Mouse (Mus musculus) fibroblast of lung, adult 2 months (primary cell): ENCODE results near the gene Shroom1.

Source experiments
- DNase-seq: peaks from one replicate; pipeline ENCODE4 v3.0.0-alpha.2; 2011; ENCODE audit warnings: low read depth

The Shroom1 gene

GRCm38 (mm10) chr11:53479783-53480301 lies 22.8 kb downstream of the Shroom1 start, which contains the start of the genes Gm9945 and Sowaha:
Gene Gm9945, plus strand, starts transcription at chr11:53480166.
Gene Sowaha, minus strand, starts transcription at chr11:53480274.
- no peak for DNase-seq

- DNase-seq, result no peak
Observed at GRCm38 (mm10) chr11:53481088-53481730, 24.2 kb downstream of the Shroom1 start.

DNA sequence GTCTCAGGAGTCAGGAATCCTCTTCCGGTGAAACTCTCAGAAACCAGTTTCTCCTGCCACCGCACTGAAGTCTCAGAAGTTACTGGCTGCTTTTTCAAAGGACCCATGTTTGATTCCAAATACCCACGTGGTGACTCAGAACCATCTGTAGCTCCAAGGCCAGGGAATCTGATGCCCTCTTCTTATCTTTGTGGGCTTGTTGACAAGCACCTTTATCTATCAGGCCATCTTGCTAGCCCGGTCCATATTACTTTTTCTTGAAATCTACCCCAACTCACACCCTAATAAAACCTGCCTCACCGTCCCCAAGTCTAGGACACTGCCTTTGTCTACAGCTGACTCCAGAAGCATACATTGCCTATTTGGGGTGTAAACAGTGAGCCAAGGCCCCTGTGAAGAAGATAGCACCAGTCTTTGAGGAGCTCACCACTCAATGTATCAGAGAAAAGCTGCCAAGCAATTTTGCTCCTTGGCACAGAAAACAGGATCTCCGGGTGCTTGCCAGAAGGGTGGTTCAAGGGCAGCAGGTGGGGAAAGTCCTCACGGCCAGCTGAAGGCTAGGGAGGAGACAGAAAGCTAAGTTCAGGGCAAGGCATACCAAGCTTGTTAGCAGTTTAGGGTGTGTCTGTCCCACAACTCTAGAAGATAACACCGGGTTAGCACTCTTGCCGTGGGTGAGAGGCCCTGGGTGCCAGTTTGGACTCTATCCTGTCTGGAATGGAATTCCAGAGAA lies 26.3 kb downstream of the Shroom1 start:
- DNase-seq, result no peak

DNA sequence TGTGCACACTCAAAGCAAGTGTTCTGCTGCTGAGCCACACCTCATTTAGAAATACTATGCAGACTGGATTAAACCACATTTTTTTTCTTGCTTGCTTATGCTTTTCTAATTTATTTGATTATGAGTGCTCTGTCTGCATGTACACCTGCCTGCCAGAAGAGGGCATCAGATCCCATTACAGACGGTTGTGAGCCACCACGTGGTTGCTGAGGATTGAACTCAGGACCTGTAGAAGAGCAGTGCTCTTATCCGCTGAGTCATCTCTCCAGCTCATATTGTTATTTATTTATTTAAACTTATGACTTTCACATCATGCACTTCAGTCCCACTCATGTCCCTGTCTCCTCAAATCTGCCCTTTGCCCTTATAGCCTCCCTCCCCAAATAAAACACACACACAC lies 28.7 kb downstream of the Shroom1 start:
- DNase-seq, result no peak

- no peak for DNase-seq
Observed at GRCm38 (mm10) chr11:53486351-53486750, 29.3 kb downstream of the Shroom1 start.

GRCm38 (mm10) chr11:53486822-53487594 lies 30.0 kb downstream of the Shroom1 start:
- DNase-seq, result no peak

DNA sequence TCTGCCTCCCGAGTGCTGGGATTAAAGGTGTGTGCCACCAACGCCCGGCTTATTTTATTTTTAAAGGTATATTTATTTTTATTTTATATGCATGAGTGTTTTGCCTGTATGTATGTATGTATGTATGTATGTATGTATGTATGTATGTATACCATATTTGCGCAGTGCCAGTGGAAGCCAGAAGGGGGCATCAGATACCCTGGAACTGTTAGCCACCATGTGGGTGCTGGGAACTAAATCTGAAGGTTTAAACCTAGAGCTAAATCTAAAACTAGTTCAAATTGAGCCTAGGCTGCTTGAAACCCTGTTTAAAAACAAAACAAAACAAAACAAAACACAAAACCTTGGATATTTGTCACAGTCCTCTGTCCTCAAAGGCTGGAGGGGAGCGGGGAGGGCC lies 32.0 kb downstream of the Shroom1 start:
- DNase-seq, result no peak

DNA sequence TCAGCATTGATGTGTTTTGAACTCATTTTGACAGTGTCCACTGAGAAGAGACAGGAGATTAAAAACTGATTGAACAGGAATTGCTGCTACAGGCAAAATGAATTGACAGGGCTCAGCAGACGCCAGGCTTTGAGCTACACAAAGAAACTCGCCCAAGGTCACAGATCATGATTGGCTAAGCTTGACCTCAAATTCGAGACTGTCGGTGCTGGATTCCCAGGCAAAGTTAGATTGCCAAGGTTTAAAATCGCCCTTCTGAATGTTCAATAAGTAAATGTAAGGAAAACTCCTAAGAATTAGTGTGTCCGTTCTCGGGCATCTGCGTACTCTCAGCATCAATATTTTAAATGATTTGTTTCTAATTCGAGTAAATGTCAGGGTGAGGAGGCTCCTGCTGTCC lies 32.4 kb downstream of the Shroom1 start:
- DNase-seq, result no peak

- DNase-seq, result no peak
Observed at GRCm38 (mm10) chr11:53491954-53492401, 35.0 kb downstream of the Shroom1 start.

- DNase-seq, result no peak
Observed at GRCm38 (mm10) chr11:53493243-53493955, 36.4 kb downstream of the Shroom1 start.

GRCm38 (mm10) chr11:53495417-53495816 lies 38.4 kb downstream of the Shroom1 start:
- no peak for DNase-seq

- DNase-seq, result no peak
Observed at GRCm38 (mm10) chr11:53496946-53497345, 39.9 kb downstream of the Shroom1 start.

GRCm38 (mm10) chr11:53500569-53500968 lies 43.6 kb downstream of the Shroom1 start:
- DNase-seq, result no peak

GRCm38 (mm10) chr11:53502039-53502765 lies 45.2 kb downstream of the Shroom1 start:
- no peak for DNase-seq

GRCm38 (mm10) chr11:53503738-53504137 lies 46.7 kb downstream of the Shroom1 start:
- DNase-seq, result no peak

GRCm38 (mm10) chr11:53504376-53504775 lies 47.4 kb downstream of the Shroom1 start:
- no peak for DNase-seq

DNA sequence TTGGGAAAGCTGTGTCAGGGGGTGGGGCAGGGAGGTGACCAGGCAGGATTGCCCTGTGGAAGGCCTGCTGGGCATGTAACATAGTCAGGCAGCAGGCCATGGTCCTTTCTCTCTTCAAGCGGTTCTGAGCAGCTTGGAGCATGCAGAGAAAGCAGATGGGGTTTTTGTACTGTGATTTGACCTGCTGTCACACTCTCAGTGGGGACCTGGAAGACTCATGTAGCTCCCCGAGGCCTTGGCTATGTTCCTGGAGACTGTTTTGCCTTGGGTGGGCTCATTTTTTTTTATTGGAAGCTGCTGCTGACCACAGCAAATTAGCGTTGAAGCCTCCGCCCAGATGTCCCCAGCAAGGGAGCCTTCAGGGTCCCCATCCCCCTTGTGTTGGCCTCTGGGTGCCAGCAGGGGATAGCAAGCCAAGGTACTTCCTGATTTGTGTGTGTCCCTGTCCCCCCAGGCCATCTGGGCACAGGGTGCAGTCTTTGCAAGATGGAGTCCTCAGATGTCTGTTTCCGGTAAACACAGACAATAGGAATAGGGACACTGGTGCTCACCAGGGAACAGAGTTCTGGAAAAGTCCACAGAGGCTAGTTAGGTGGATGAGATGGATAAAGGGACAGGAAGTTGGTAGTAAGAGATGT lies 48.1 kb downstream of the Shroom1 start:
- DNase-seq, result no peak

DNA sequence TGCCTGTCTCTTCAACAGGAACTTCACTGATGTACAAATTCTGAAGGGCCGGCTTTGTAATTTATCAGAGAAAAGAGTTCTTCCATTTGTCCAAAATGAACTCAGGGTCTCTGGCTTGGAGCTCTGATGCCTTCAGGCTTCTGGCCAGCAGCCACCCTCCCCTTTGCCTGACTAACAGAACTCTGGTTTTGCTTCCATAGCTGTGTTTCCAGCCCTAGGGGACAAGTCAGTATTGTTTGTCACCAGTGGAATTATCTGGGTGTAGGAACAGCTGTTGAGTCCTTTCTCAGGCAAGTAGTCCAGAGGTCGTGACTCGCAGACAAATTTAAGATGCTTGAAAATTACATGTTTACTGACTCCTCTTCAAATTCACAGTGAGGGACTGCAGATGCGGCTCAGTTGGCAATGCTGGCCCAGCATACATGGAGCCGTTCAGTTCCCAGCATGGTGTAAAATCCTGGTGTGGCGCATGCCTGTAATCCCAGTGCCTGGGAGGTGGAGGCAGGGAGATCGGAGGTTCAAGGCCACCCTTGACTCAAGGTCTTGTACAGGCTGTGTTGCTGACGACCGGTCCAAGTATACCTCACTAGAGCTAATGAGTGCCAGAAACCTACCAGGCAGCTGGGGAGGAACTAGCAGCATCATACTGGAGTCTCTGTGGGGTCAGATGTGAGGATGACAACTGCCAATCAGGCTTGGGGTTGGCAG lies 50.2 kb downstream of the Shroom1 start:
- no peak for DNase-seq

- DNase-seq, result no peak
Observed at GRCm38 (mm10) chr11:53508152-53508551, 51.1 kb downstream of the Shroom1 start.

DNA sequence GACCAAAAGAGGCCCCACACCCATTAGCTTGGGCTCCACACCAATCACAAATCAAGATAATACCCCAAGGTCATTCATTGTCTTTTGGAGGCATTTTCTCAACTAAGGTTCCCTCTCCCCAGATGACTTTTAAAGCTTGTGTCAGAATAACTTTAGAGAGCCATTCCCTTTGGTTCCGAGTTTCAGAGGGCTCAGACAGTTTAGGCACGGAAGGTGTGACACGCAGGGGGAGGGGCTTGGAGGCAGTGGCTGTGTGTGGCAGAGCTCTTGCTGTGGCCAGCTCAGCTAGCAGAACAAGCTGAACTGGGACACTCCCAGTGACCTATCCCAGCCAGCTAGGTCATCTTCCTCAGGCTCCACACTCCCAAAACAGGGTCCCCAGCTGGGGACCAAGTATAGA lies 51.6 kb downstream of the Shroom1 start:
- no peak for DNase-seq
